Mouse (Mus musculus): ENCODE results near the gene Oas2.
"Not testable (repeated sequence)": the region's sequence is repeated elsewhere in the genome, so short reads cannot be mapped to it uniquely, and the experiment has no call there.

Oas2 gene

GRCm38 (mm10) chr5:120749688-120750087 is at the start of gene Oas2:
Oas2 (minus strand) TSS chr5:120749853.
- DNase-seq (ENCODE audit: low read depth) = no peak

DNA sequence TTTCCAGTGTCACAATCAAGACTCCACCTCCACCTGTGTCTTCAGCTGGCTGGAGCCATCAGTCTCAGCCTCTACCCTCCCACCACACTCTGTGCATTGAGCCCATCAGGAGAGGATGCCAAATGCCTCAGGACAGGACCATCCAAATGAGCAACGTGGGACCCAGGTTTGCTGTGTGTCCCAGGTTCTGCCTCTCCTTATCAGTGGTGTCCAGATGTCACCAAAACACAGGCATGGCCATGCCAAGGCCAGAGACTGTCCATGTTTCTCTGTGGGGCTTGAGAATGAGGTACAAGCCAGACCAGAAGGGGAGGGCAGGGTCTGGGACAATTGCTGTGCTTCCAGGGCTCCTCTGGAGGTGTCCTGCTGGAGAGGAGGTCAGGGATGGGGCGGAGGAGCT is 49.3 kb upstream of the Oas2 start:
- not testable (repeated sequence) for DNase-seq (ENCODE audit: low read depth)

GRCm38 (mm10) chr5:120798147-120798546 is 48.5 kb upstream of the Oas2 start:
- DNase-seq (ENCODE audit: low read depth) = not testable (repeated sequence)

DNA sequence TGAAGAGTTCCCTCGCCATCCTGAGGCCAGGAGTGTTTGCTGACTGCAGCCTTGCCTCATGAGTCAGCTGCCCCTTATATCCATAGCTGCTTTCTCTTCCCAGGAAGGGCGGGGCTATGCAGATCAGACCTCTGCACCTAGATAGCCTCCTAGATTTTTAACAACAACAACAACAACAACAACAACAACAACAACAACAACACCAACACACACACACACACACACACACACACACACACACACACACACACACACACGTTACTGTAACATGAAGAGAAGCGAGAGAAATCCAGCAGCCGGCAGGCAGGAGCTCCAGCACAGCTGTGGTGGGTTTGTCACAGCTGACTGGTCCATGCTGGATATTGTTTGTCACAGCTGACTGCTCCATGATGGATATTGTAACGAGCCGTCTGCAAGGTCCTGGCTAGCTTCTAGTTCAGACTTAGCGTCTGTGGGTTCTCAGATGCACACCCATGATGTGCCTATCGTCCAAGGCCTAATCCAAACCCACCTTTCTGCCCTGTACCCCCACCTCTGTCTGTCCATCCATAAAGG is 45.9 kb upstream of the Oas2 start, which contains the start of gene Oas1e:
Gene Oas1e, minus strand, starts transcription at position 51 of the 555 bp plus-strand sequence.
- not testable (repeated sequence) for DNase-seq (ENCODE audit: low read depth)

- DNase-seq (ENCODE audit: low read depth) = peak; percentile 73
Observed at GRCm38 (mm10) chr5:120793043-120793442, 43.4 kb upstream of the Oas2 start.

DNA sequence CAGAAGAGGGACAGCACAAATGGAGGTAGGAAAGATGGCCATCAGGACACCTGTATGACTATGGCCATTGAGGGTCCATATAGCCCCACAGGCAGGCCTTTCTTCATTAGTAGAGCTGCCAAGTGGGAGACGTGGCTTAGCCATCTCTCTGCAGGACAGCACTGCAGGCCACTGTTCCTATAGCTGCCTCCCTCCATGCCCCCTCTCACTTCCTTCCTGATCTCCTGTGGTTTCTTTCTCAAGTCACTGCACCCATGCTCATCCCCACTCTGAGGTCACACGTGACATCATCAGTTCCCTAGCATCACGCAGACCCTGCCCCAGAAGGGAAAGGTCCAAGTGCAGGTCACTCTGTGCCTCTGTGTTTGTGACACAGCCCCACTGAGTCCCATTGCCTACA is 37.4 kb upstream of the Oas2 start:
- DNase-seq (ENCODE audit: low read depth) = no peak

DNA sequence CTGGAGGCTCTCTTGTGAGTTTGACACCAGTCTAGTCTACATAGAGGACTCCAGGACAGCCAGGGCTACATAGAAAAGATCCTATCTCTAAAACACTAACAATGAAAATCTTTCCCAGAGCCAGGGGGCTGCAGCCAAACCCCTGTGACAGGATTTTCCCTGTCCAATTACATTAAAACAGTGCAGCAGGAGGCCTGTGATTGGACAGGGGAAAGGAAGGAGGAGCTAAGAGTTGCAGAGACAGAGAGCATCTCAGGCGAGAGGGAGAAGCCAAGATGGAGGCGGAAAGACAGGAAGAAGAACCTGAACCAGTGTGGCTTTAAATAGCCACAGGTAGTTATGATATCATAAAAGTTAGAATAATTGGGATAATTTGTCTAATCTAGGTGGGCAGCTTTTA is 32.8 kb upstream of the Oas2 start:
- no peak for DNase-seq (ENCODE audit: low read depth)

DNA sequence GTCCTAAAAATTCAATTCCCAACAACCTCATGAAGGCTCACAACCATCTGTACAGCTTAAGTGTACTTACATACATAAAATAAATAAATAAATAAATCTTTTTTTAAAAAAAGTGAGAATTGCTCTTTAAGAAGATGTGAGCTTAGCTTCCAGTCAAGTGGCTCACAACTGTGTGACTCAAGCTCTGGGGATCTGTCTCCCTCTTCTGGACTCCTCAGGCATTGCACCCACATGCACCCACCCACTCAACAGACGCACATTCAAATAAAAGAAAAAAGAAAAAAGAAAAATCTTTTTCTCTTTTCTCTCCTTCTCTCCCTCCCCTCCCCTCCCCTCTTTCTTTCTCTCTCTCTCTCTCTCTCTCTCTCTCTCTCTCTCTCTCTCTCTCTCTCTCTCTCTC is 32.0 kb upstream of the Oas2 start:
- DNase-seq (ENCODE audit: low read depth) = peak; percentile 16

DNA sequence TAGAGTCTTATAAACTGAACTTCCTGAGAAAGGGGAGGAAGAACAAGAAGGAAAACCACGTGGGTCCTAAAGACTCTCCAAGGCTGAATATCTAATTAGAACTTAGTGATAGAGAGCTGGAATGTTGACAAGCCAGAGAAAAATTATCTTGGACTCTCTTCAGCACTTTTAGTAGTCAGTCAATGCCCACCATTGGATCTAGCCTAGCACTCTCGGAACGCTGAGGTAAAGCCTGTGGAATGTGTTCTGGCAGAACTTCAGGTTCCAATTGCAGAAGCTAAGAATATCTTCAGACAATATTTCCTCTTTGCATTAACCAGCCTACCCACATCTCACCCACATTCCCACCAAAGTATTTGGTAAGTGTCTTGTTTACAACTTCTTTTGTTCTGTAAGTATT is 30.3 kb upstream of the Oas2 start:
- peak; percentile 65 for DNase-seq (ENCODE audit: low read depth)

GRCm38 (mm10) chr5:120778941-120779340 is 29.3 kb upstream of the Oas2 start:
- DNase-seq (ENCODE audit: low read depth) = no peak

DNA sequence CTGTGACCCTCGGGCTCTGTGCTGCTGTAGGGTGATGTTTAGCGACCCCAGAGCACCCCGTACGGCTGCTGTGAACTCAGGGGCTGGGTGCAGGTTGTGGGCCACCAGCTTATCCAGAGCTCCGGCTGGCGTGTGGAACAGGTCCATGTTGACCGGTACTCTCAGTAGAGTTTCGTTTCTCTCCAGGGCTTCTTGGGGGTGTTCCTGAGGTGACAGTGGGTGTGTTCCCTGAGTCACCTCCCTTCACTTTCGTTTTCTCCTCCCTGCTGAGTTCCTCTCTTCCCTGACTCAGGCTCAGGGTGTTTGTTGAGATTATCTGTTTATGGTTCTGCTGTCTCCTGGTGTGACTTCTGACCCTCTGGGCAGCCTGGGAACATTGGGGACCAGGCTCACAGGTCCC is 27.8 kb upstream of the Oas2 start, which contains the start of gene Oas3:
Gene Oas3, minus strand, starts transcription at position 184 of the 400 bp plus-strand sequence.
- DNase-seq (ENCODE audit: low read depth) = no peak

DNA sequence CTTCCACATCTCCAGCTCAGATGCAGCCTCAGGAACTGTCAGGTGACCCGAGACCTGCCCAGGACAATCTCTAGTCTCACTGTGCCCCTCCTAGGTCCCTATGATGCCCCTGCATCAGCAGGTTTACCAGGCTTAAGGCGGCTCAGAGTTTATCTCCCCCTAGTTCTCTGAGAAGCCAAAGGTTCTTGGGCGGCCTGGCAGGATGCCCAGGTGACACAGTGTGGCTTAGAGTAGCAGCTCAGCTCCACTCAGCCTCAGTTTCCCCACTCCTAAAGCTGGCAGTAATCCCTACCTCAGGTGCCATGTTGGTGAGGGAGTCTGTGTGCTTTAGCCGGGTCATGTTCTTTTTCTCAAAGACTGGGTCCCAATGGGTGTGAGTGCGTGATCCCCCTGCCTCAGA is 27.1 kb upstream of the Oas2 start:
- no peak for DNase-seq (ENCODE audit: low read depth)

DNA sequence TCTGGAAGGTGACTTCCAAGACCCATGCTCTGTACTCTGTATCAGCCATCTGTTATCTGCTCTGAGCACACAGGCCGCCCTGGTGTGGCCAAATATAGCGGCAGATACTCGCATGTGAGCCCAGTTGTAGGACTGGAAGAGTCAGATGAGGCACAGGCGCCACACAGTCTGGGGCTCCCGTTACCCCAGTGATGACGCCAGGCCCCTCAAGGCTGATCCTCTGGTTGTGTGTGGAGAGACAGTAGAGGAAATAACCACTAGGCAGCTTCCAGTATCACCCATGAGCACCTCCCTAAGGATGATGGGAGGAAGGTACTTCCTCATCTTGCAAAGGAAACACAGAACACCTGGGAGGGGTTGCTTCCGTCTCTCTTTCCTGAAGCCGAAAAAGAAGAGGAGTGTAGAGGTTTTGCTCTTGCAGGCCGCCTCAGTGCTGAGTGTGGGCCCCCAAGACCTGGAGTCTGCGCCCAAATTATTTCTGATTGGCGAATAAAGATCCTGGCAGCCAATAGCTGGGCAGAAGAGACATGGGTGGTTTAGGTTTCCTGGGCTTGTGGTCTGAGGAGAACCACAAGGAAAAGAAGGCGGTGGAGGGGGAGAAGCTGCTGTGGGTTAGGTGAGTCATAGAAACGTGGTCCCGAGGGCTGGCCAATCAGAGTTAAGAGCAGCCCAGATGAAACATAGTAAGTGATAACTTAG is 25.8 kb upstream of the Oas2 start:
- DNase-seq (ENCODE audit: low read depth) = no peak

GRCm38 (mm10) chr5:120769396-120769795 is 19.7 kb upstream of the Oas2 start:
- DNase-seq (ENCODE audit: low read depth) = no peak

DNA sequence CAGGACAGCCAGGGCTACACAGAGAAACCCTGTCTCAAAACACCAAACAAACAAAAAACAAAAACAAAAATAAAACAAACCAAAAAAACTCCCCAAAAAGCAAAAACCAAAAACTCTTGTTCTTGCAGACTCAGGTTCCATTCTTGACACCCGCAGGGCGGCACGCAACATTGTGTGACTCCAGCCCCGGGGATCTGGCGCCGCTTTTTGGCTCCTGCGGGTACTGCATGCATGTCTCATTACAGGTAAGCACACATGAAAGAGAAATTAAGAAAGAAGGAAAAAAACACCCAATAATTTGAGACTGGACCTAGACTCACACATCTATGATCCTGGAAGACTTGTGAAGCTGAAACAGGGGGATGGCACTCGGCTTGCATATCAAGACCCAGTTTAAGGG is 15.4 kb upstream of the Oas2 start:
- no peak for DNase-seq (ENCODE audit: low read depth)

GRCm38 (mm10) chr5:120761901-120762300 is 12.2 kb upstream of the Oas2 start:
- DNase-seq (ENCODE audit: low read depth) = peak; percentile 26

- no peak for DNase-seq (ENCODE audit: low read depth)
Observed at GRCm38 (mm10) chr5:120754215-120754614, 4.6 kb upstream of the Oas2 start.

GRCm38 (mm10) chr5:120752786-120753185 is 3.1 kb upstream of the Oas2 start:
- no peak for DNase-seq (ENCODE audit: low read depth)

DNA sequence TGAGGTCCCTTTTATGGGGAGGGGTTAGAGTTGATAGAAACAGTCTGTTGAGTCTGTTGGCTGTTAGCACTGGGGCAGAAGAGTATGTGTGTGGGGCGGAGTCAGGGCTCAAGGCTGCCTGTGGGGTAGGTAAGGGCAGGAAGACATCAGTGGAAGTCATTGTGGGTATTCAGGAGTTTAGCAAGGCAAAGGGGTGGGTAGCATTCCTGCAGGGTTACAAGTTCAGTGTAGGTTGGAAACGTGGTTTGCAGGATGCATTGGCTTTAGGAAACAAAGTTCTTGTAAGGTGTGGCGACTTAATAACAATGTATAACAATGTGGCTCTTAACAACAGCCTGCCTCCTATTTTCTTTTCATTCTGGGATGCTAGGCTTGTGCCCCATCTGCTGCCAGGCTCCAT is 1.6 kb upstream of the Oas2 start:
- no peak for DNase-seq (ENCODE audit: low read depth)

- DNase-seq (ENCODE audit: low read depth) = peak; percentile 78
Observed at GRCm38 (mm10) chr5:120746451-120746850, 3.2 kb downstream of the Oas2 start.

DNA sequence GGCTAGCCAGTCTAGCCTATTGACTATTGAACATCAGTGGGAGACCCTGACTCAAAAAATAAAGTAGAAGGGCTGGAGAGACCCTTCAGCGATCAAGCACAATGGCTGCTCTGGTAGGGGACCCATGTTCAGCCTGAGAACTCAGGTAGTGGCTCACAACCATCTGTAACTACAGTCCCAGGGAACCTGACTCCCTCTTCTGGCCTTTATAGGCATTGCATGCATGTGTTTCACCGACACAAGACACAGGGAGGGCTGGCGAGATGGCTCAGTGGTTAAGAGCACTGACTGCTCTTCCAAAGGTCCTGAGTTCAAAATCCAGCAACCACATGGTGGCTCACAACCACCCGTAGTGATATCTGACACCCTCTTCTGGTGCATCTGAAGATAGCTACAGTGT is 7.5 kb downstream of the Oas2 start:
- DNase-seq (ENCODE audit: low read depth) = peak; percentile 51

GRCm38 (mm10) chr5:120734380-120734990 is 15.2 kb downstream of the Oas2 start:
- no peak for DNase-seq (ENCODE audit: low read depth)

- DNase-seq (ENCODE audit: low read depth) = no peak
Observed at GRCm38 (mm10) chr5:120733696-120734095, 16.0 kb downstream of the Oas2 start.
